In the genomic region with DNA sequence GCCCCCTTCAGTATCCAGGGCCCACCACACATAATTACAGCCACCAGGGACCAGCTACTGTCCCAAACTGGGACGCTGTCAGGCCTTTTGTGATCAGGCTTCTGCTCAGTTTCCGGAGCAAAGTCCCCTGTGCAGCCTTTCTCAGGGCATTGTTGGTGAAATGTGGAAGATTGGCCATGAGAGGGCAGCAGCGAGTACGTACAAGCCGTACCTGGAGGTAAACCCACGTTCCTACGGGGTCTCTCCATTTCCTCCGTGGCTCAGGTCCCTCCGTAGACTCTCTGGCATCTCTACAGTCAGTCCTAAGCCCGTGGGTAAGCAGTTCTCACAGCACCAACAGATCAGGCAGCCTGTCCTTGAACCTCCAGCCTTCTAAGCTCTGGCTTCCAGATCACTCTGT, we compare ENCODE assay signal across 8 mouse cellular contexts. TPM values are rescaled to one million over a fixed set of nuclear protein-coding genes. Genes with fewer than 3 reads are reported as not detected.
DNase-seq lines count a peak whose midpoint lies in the region; ATAC-seq and TF ChIP-seq lines count a peak whose summit lies in the region.

No protein-coding gene starts in this region.

- DNase-seq in 3T3-L1 (ENCODE audit: low read depth, low spot score): peak; percentile 58
- DNase-seq in cerebellum, postnatal 4 days (ENCODE audit: low spot score in 2 of 2): peak; percentile 69 to 84
- DNase-seq in heart, adult 9 months (ENCODE audit: low spot score in 2 of 2): peak; percentile 16 to 24
- peak; percentile 78 for DNase-seq in kidney, postnatal 0 days (ENCODE audit: low spot score)
- peak; percentile 69 for DNase-seq in liver, postnatal 0 days
- DNase-seq in Muller cell, postnatal 12 days (ENCODE audit: inconsistent ontology term): no peak

- H3K4me2 ChIP-seq in kidney, postnatal 0 days (ENCODE audit: low read length): no peak overlapping the region
- no peak overlapping the region for H3K4me2 ChIP-seq in liver, postnatal 0 days (ENCODE audit: low read depth, low read length)

- no peaks in the 10 kb centered on the region for H3K36me3 ChIP-seq in ES-Bruce4 (ENCODE audit: control insufficient read depth, insufficient read depth, low read length, poor library complexity, severe bottlenecking)
- H3K36me3 ChIP-seq in kidney, postnatal 0 days (ENCODE audit: insufficient read depth, low read length): no peaks in the 10 kb centered on the region
- H3K36me3 ChIP-seq in liver, postnatal 0 days (replicated peaks; ENCODE audit: insufficient read depth, low read length): no peaks in the 10 kb centered on the region

- peaks cover 2% of the 10 kb centered on the region for H3K4me1 ChIP-seq in ES-Bruce4 (ENCODE audit: control insufficient read depth, insufficient read depth, low read length)
- peaks cover 6% of the 10 kb centered on the region; the same call in 1 of the 2 replicates for H3K4me1 ChIP-seq in kidney, postnatal 0 days (replicated peaks; ENCODE audit: insufficient read depth, low read length)
- H3K4me1 ChIP-seq in liver, postnatal 0 days (ENCODE audit: insufficient read depth): 0 out of 2 replicates have a peak, but pooled peaks cover 3% of the 10 kb centered on the region
- H3K4me1 ChIP-seq in olfactory bulb, adult 2 months (ENCODE audit: control insufficient read depth, insufficient read depth, low read length): no peaks in the 10 kb centered on the region

- 0 out of 2 replicates have a peak, but pooled peaks have one; percentile 19 for ATAC-seq in kidney, postnatal 0 days (replicated peaks; ENCODE audit: low FRiP score, low read depth)
- ATAC-seq in liver, postnatal 0 days: peak; percentile 40; the same call in 1 of the 2 replicates

- peak; percentile 89 for TF ChIP-seq CTCF in ES-Bruce4 (IDR thresholded peaks at IDR 0.05; ENCODE audit: low read depth, low read length)
- TF ChIP-seq CTCF in kidney, postnatal 0 days (IDR thresholded peaks at IDR 0.05; ENCODE audit: low read depth): peak; percentile 82
- TF ChIP-seq CTCF in liver, postnatal 0 days (IDR thresholded peaks at IDR 0.05; ENCODE audit: low read depth): peak; percentile 75
- TF ChIP-seq CTCF in olfactory bulb, adult 2 months (IDR thresholded peaks at IDR 0.05; ENCODE audit: insufficient read depth, low read depth, low read length): peak; percentile 66

- no peaks in the 10 kb centered on the region for H3K27me3 ChIP-seq in ES-Bruce4 (ENCODE audit: control insufficient read depth, insufficient read depth, low read length, poor library complexity, severe bottlenecking)
- no peaks in the 10 kb centered on the region for H3K27me3 ChIP-seq in kidney, postnatal 0 days (ENCODE audit: insufficient read depth, low read length)
- no peaks in the 10 kb centered on the region for H3K27me3 ChIP-seq in liver, postnatal 0 days (ENCODE audit: insufficient read depth, low read length)

- H3K9me3 ChIP-seq in ES-Bruce4 (replicated peaks; ENCODE audit: control insufficient read depth, insufficient read depth, low read length, poor library complexity, severe bottlenecking): no peaks in the 10 kb centered on the region
- H3K9me3 ChIP-seq in kidney, postnatal 0 days (replicated peaks; ENCODE audit: low read length): no peaks in the 10 kb centered on the region
- no peaks in the 10 kb centered on the region for H3K9me3 ChIP-seq in liver, postnatal 0 days (ENCODE audit: low read length)

- TF ChIP-seq EP300 in ES-Bruce4 (IDR thresholded peaks at IDR 0.05; ENCODE audit: insufficient read depth, low read depth, low read length): no peak
- TF ChIP-seq EP300 in liver, postnatal 0 days (IDR thresholded peaks at IDR 0.05; ENCODE audit: low read depth): no peak

- no peak overlapping the region for H3K27ac ChIP-seq in ES-Bruce4 (ENCODE audit: insufficient read depth, low read length)
- no peak overlapping the region for H3K27ac ChIP-seq in kidney, postnatal 0 days
- H3K27ac ChIP-seq in liver, postnatal 0 days (ENCODE audit: low read depth): no peak overlapping the region
- H3K27ac ChIP-seq in olfactory bulb, adult 2 months (ENCODE audit: insufficient read depth, low read depth, low read length): no peak overlapping the region

- no peak overlapping the region for H3K4me3 ChIP-seq in ES-Bruce4 (ENCODE audit: low read depth, low read length)
- no peak overlapping the region for H3K4me3 ChIP-seq in kidney, postnatal 0 days (replicated peaks; ENCODE audit: low read depth, low read length)
- H3K4me3 ChIP-seq in liver, postnatal 0 days (ENCODE audit: low read depth, low read length): no peak overlapping the region
- H3K4me3 ChIP-seq in olfactory bulb, adult 2 months (ENCODE audit: insufficient read depth, low read depth, low read length): no peak overlapping the region

- TF ChIP-seq POLR2A in ES-Bruce4 (IDR thresholded peaks at IDR 0.05; ENCODE audit: insufficient read depth, low read length): no peak
- TF ChIP-seq POLR2A in olfactory bulb, adult 2 months (IDR thresholded peaks at IDR 0.05; ENCODE audit: insufficient read depth, low read depth, low read length): no peak

- 4% methylated on average over 10 of the region's 10 CpGs for WGBS in kidney, postnatal 0 days
- WGBS in liver, postnatal 0 days (ENCODE audit: insufficient replicate concordance): 6% methylated on average over 10 of the region's 10 CpGs
- 4% methylated on average over 10 of the region's 10 CpGs for WGBS in olfactory bulb, adult 2 months

- H3K9ac ChIP-seq in ES-Bruce4 (ENCODE audit: low read depth, poor library complexity, severe bottlenecking): no peak overlapping the region
- no peak overlapping the region for H3K9ac ChIP-seq in kidney, postnatal 0 days (ENCODE audit: low read depth, low read length)
- H3K9ac ChIP-seq in liver, postnatal 0 days (replicated peaks): no peak overlapping the region

RNA-seq across cellular contexts. Expression of gene Cryba4, which starts 37.9 kb away (rescaled TPM):
- not detected in 2 replicates for polyA plus RNA-seq in ES-Bruce4 (2011; ENCODE audit: insufficient read depth, insufficient read length, low read depth, missing spikeins)
- polyA plus RNA-seq in kidney, postnatal 0 days (2015; fragmentation: Nextera tagmentation; extraction: Ambion mirVana): 0.58 and 0.64 TPM in 2 replicates
- polyA plus RNA-seq in liver, postnatal 0 days (2015; fragmentation: Nextera tagmentation; extraction: Ambion mirVana): 0.59 and 0.86 TPM in 2 replicates
- not detected in 2 replicates for polyA plus RNA-seq in olfactory bulb, adult 2 months (2012; ENCODE audit: insufficient read depth, insufficient read length, low replicate concordance, missing spikeins)

RNA-seq across cellular contexts. Expression of gene Crybb1, which starts 41.2 kb away (rescaled TPM):
- not detected in 2 replicates for polyA plus RNA-seq in ES-Bruce4 (2011; ENCODE audit: insufficient read depth, insufficient read length, low read depth, missing spikeins)
- polyA plus RNA-seq in kidney, postnatal 0 days (2015; fragmentation: Nextera tagmentation; extraction: Ambion mirVana): 3.4 TPM in 2 replicates
- 0.33 TPM in 1 of 2 replicates, not detected in the other for polyA plus RNA-seq in liver, postnatal 0 days (2015; fragmentation: Nextera tagmentation; extraction: Ambion mirVana)
- not detected in 2 replicates for polyA plus RNA-seq in olfactory bulb, adult 2 months (2012; ENCODE audit: insufficient read depth, insufficient read length, low replicate concordance, missing spikeins)
